Mouse (Mus musculus) heart, adult 18-20 months (tissue): ENCODE measurements at regions not wholly inside any gene's neighbourhood (a gene's known extent, or its start where the extent isn't known, plus 50 kb on each side); places are given as distances from the start of the nearest gene placed in this dataset.

Experiments
- DNase-seq, 2 experiments: peaks; one replicate each; pipeline ENCODE4 v3.0.0; 2021 to 2022; ENCODE audit warnings: mixed read lengths in 1 of 2

DNA sequence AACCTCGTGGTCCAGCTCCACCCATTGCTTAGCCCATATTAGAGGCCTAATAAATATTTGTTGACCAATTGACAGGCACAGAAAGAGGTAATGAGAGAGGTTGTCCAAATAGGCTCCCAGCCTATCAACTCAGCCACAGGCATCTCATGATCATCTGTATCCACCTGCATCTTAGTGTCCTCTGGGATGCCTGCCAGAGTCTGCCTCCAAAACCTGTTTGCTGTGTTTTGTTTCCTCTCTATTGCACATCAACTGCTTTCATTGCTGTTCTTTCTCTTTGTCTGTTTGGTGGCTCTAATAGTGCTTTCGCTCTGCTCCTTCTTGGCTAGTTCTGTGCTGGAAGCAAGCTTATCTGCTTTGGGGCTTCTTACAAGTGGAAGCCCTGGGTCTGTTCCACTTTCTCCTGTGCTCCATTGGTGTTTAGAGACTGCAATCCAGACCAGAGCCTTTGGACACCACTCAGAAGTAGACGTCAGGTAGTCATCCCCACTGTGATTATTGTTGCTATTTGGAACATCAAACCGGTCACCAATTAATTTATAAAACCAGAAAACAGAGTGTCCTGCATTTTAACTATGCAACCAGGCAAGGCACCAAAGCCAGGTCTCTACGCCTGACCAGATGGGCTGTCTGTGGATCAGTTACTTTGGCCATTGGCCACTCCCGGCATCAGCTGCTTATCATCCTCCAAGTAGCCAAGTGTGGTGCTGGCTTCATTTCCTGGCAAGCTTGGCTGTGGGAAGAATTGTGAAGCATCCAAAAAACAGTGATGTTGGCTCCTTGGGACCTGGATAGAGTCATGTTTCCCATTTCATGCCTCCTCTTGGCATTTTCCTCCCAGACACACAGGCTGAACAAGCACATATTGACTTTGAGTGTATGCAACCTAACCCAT lies 74.5 kb upstream of the Hs3st4 start:
- peak; percentile 11 to 23 for DNase-seq

DNA sequence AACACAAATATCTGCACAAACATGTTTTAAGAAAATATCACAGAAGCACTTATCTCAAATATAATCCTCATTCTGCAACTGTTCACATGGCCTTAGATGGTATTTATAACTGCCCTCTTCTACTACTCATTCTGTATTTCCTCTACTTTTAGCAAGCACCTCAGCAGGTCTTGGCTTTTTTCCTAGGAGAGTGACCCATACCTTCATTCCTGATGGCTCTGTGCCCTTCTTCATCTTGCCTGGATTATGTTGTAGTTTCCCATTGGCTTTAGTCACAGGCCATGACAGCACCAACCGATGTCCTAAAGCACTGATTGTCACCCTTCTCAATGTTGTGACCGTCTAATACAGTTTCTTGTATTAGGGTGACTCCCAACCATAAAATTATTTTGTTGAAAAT lies 61.2 kb upstream of the Hs3st4 start:
- DNase-seq: no peak

DNA sequence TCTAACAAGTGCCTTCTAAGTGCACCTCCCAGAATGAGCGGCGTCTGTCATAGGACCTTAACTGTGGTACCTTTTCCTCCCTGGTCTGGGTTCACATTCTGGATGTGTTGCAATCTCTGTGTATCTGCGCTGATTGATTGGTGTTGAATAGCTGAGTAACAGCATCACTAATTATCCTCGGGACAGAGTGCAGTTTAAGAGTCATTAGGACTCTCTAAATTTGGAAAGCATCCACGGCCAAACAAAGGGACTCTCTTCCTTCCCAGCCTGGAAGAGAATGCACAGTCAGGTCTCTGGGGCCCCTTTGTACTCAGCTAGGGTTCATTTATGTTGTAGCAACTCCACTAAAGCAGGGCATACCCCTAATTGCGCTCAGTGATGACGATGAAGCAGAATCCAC lies 50.2 kb upstream of the Hs3st4 start:
- DNase-seq: no peak
